Mouse (Mus musculus) liver, embryonic 14.5 days (tissue): ENCODE data around the gene Ptprr.

ENCODE experiments used
- CTCF ChIP-seq: IDR thresholded peaks from 2 replicates; pipeline ENCODE4 v1.5.1; 2016; ENCODE audit warnings: antibody characterized with exemption, low read depth, control low read depth
- EP300 ChIP-seq: IDR thresholded peaks from 2 replicates; pipeline ENCODE4 v1.6.1; 2016; ENCODE audit warnings: antibody characterized with exemption, low read depth

- no peak for TF ChIP-seq CTCF
- TF ChIP-seq EP300 = no peak
Measured at GRCm38 (mm10) chr10:116268343-116268742, 250.3 kb downstream of the Ptprr start.
